Mouse (Mus musculus) liver, adult 2 months (tissue): ENCODE measurements around the gene Kif6.

Experiments used
- CTCF ChIP-seq: fragments of 200-500 bp; IDR thresholded peaks from 2 replicates; pipeline ENCODE4 v1.5.1; 2011; ENCODE audit warnings: low read depth, low read length, control low read depth
- POLR2A ChIP-seq: fragments of 200-500 bp; IDR thresholded peaks from 2 replicates; pipeline ENCODE4 v1.6.1; 2011; ENCODE audit warnings: low read length, control low read depth; ENCODE audit not compliant: insufficient read depth; ENCODE audit errors: extremely low read depth

DNA sequence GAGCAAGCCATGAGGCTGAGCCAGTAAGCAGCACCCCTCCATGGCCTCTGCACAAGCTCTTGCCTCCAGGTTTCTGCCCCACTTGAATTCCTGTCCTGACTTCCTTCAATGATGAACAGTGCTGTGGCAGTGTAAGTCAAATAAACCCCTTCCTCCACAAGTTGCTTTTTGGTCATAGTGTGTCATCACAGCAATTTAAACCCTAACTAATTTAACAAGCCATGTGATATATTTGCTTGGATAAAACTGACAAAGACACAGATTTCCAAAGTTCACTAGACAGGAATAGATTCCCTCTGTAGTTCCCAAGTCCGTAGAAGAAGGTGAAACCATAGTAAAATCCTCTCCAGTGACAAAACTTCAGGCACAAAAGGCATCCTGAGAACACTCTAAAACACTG lies 114.9 kb downstream of the Kif6 start:
- TF ChIP-seq CTCF (no peak), POLR2A (no peak)
